Mouse (Mus musculus) spleen, adult 18-20 months (tissue): ENCODE measurements around the gene Klk1b4.

Experiments
- DNase-seq, 2 experiments: peaks; one replicate each; pipeline ENCODE4 v3.0.0; 2022; ENCODE audit warnings: mixed read lengths in 2 of 2

The Klk1b4 gene

DNA sequence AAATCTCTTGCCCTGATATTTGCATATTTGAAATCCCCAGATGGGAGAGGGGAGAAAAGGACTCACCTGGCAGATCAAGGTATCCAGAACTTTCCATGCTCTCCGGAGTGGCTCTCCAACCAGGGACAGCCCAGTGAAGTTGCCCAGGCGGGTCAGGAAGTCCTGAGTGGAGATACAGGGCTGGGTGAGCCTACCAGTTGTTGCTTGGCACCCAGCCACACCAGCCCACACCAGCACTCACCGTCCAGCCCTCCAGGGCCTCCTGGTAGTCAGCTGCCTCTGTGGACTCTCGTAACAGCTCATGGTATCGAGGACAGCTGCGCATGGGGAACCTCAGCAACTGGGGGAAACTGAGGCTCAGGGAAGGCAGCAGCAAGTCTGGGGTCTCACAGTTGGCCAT, 47.7 kb downstream of the Klk1b4 start:
- DNase-seq: no peak

DNA sequence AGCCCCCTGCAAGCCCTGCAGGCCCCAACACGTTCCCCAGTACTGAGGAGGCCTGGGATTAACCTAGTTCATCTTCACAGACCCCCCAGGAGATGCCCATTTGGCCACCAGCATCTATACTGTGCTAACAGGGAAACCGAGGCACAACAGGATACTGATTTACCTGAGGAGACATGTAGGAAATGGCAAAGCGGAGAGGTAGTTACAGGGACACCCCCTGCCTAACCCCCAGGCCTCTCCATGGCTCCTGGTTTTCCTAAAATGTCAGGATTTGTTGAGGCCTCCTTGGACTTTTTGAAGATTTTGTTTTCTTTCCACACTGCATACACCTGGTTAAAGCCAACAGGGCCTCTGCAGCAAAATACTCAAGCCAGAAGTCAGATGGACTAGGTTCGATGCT, 50.0 kb downstream of the Klk1b4 start, which contains the start of gene Acp4:
Acp4 (minus strand) TSS at position 101 of the 400 bp plus-strand sequence.
- no peak for DNase-seq

GRCm38 (mm10) chr7:44260410-44260809, 53.2 kb downstream of the Klk1b4 start:
- no peak for DNase-seq

DNA sequence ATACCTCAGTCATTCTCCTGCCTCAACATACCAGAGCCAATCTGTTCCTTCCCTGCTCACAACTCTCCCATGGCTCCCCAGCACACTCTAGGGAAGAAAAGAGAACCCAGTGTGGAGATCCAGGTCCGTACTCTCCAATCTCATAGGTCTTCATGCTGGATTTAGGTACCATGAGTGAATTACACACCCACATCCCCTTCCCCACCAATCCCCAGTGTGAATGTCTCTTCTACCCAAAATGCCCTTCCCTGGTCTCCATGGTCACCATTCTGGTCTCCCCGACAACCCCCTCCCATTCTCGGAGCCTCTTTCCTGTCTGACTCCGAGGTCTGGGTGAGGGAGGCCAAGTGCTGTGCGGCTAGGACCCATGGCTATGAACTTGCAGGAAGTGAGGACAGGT, 53.9 kb downstream of the Klk1b4 start, which contains the start of gene Gm15517:
Gm15517 (plus strand) TSS at position 301 of the 400 bp plus-strand sequence.
- DNase-seq: no peak
